In the genomic region with DNA sequence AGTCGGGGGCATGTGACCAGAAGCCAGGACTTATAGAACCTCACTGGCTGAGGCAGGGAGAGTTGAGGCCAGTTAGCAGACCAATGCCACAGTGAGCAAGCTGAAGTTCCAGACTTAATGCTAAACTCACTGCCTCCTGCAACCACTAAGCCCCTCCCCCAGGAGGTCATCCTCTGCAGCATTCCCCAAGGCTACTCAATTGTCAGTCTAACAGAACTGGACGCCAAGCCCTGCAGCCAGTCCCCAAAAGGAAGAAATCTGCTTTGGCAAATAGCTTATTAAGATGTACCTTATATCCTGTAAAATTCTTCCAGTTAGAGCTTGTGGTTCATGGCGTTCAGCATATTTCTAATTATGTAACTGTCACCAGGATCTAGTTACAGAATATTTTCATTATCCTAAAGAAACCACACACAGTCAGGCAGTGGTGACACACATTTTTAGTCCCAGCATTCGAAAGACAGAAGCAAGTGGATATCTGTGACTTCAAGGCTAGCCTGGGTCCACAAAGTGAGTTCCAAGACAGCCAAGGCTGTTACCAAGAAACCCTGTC, we compare ENCODE assay signal across 13 mouse cellular contexts. TPM values are rescaled to one million over a fixed set of nuclear protein-coding genes. Genes with fewer than 3 reads are reported as not detected.
DNase-seq lines count a peak whose midpoint lies in the region; ATAC-seq lines count a peak whose summit lies in the region.
"Had no signal": no experiment of that assay in that cellular context is flagged by ENCODE, and none has a peak within 500 bp of the region (broad histone marks: within the 10 kb centered on the region; RNA-seq: fewer than 3 reads in every experiment).

No protein-coding gene starts in this region.

- H3K4me1 ChIP-seq in embryonic facial prominence, embryonic 12.5 days = peaks cover 21% of the 10 kb centered on the region
- peaks cover 43% of the 10 kb centered on the region for H3K4me1 ChIP-seq in embryonic facial prominence, embryonic 10.5 days
- H3K4me1 ChIP-seq in neural tube, embryonic 12.5 days = peaks cover 28% of the 10 kb centered on the region
- H3K4me1 ChIP-seq in hindbrain, embryonic 12.5 days = peaks cover 36% of the 10 kb centered on the region
- peaks cover 38% of the 10 kb centered on the region for H3K4me1 ChIP-seq in neural tube, embryonic 15.5 days
- H3K4me1 ChIP-seq in liver, embryonic 11.5 days (replicated peaks; ENCODE audit: control insufficient read depth, insufficient read depth, low read length) = no peaks in the 10 kb centered on the region

- no peak for ATAC-seq in embryonic facial prominence, embryonic 12.5 days (ENCODE audit: insufficient number of reproducible peaks, insufficient read depth, low FRiP score, low TSS enrichment)
- no peak for ATAC-seq in neural tube, embryonic 12.5 days (ENCODE audit: low FRiP score, low read depth)
- no peak for ATAC-seq in hindbrain, embryonic 12.5 days (ENCODE audit: low FRiP score)
- ATAC-seq in neural tube, embryonic 15.5 days (ENCODE audit: low FRiP score) = no peak
- ATAC-seq in liver, embryonic 11.5 days (replicated peaks; ENCODE audit: low FRiP score) = no peak
- ATAC-seq: Patski had no signal

- no peak overlapping the region for H3K9ac ChIP-seq in embryonic facial prominence, embryonic 12.5 days
- no peak overlapping the region for H3K9ac ChIP-seq in neural tube, embryonic 12.5 days
- H3K9ac ChIP-seq in hindbrain, embryonic 12.5 days = no peak overlapping the region
- H3K9ac ChIP-seq in neural tube, embryonic 15.5 days (replicated peaks) = no peak overlapping the region
- no peak overlapping the region for H3K9ac ChIP-seq in liver, embryonic 11.5 days (ENCODE audit: low read depth, low read length)
- H3K9ac ChIP-seq: limb, embryonic 12.5 days had no signal

- H3K4me3 ChIP-seq in embryonic facial prominence, embryonic 12.5 days = no peak overlapping the region
- H3K4me3 ChIP-seq in embryonic facial prominence, embryonic 10.5 days = no peak overlapping the region
- H3K4me3 ChIP-seq in neural tube, embryonic 12.5 days = no peak overlapping the region
- no peak overlapping the region for H3K4me3 ChIP-seq in hindbrain, embryonic 12.5 days
- H3K4me3 ChIP-seq in neural tube, embryonic 15.5 days (replicated peaks) = no peak overlapping the region
- H3K4me3 ChIP-seq in liver, embryonic 11.5 days (ENCODE audit: low read depth, low read length) = no peak overlapping the region
- H3K4me3 ChIP-seq: limb, embryonic 12.5 days had no signal

- no peaks in the 10 kb centered on the region for H3K27me3 ChIP-seq in embryonic facial prominence, embryonic 12.5 days
- no peaks in the 10 kb centered on the region for H3K27me3 ChIP-seq in embryonic facial prominence, embryonic 10.5 days (replicated peaks; ENCODE audit: low read depth, poor library complexity, severe bottlenecking)
- no peaks in the 10 kb centered on the region for H3K27me3 ChIP-seq in neural tube, embryonic 12.5 days (replicated peaks)
- no peaks in the 10 kb centered on the region for H3K27me3 ChIP-seq in hindbrain, embryonic 12.5 days
- H3K27me3 ChIP-seq in neural tube, embryonic 15.5 days (replicated peaks) = no peaks in the 10 kb centered on the region
- no peaks in the 10 kb centered on the region for H3K27me3 ChIP-seq in liver, embryonic 11.5 days (replicated peaks; ENCODE audit: control insufficient read depth, insufficient read depth, low read length)
- H3K27me3 ChIP-seq: limb, embryonic 12.5 days; Patski had no signal

- DNase-seq in embryonic facial prominence, embryonic 10.5 days (ENCODE audit: low spot score) = no peak
- no peak for DNase-seq in neural tube, embryonic 10.5 days (ENCODE audit: extremely low spot score, low spot score)
- DNase-seq in layer of hippocampus, postnatal 14 days (ENCODE audit: low spot score in 2 of 2) = no peak
- no peak for DNase-seq in liver, embryonic 11.5 days (ENCODE audit: low spot score)

- peak overlapping the region; percentile 58 for H3K27ac ChIP-seq in embryonic facial prominence, embryonic 12.5 days
- H3K27ac ChIP-seq in embryonic facial prominence, embryonic 10.5 days (replicated peaks) = no peak overlapping the region
- 0 out of 2 replicates have a peak overlapping the region, but pooled peaks have one; percentile 57 for H3K27ac ChIP-seq in neural tube, embryonic 12.5 days
- peak overlapping the region; percentile 49 for H3K27ac ChIP-seq in hindbrain, embryonic 12.5 days
- H3K27ac ChIP-seq in neural tube, embryonic 15.5 days (replicated peaks) = peak overlapping the region; percentile 58; the same call in 1 of the 2 replicates
- no peak overlapping the region for H3K27ac ChIP-seq in liver, embryonic 11.5 days (ENCODE audit: low read depth, low read length)
- H3K27ac ChIP-seq: limb, embryonic 12.5 days had no signal

- H3K36me3 ChIP-seq in embryonic facial prominence, embryonic 12.5 days = no peaks in the 10 kb centered on the region
- no peaks in the 10 kb centered on the region for H3K36me3 ChIP-seq in embryonic facial prominence, embryonic 10.5 days (replicated peaks)
- H3K36me3 ChIP-seq in neural tube, embryonic 12.5 days = no peaks in the 10 kb centered on the region
- H3K36me3 ChIP-seq in hindbrain, embryonic 12.5 days = no peaks in the 10 kb centered on the region
- H3K36me3 ChIP-seq in neural tube, embryonic 15.5 days = no peaks in the 10 kb centered on the region
- no peaks in the 10 kb centered on the region for H3K36me3 ChIP-seq in liver, embryonic 11.5 days (ENCODE audit: control insufficient read depth, insufficient read depth, low read length)
- H3K36me3 ChIP-seq: limb, embryonic 12.5 days had no signal

- H3K9me3 ChIP-seq in embryonic facial prominence, embryonic 12.5 days = no peaks in the 10 kb centered on the region
- no peaks in the 10 kb centered on the region for H3K9me3 ChIP-seq in embryonic facial prominence, embryonic 10.5 days
- no peaks in the 10 kb centered on the region for H3K9me3 ChIP-seq in neural tube, embryonic 12.5 days
- H3K9me3 ChIP-seq in hindbrain, embryonic 12.5 days (replicated peaks) = no peaks in the 10 kb centered on the region
- no peaks in the 10 kb centered on the region for H3K9me3 ChIP-seq in neural tube, embryonic 15.5 days (replicated peaks)
- no peaks in the 10 kb centered on the region for H3K9me3 ChIP-seq in liver, embryonic 11.5 days (ENCODE audit: control insufficient read depth, low read length)
- H3K9me3 ChIP-seq: limb, embryonic 12.5 days had no signal

- no peak overlapping the region for H3K4me2 ChIP-seq in embryonic facial prominence, embryonic 12.5 days (replicated peaks)
- no peak overlapping the region for H3K4me2 ChIP-seq in neural tube, embryonic 12.5 days (replicated peaks)
- no peak overlapping the region for H3K4me2 ChIP-seq in hindbrain, embryonic 12.5 days (replicated peaks)
- no peak overlapping the region; the same call in 1 of the 2 replicates for H3K4me2 ChIP-seq in neural tube, embryonic 15.5 days
- no peak overlapping the region for H3K4me2 ChIP-seq in liver, embryonic 11.5 days
- H3K4me2 ChIP-seq: limb, embryonic 12.5 days had no signal

- 41% methylated on average over 4 of the region's 4 CpGs for WGBS in embryonic facial prominence, embryonic 12.5 days
- WGBS in embryonic facial prominence, embryonic 10.5 days = 51% methylated on average over 4 of the region's 4 CpGs
- WGBS in neural tube, embryonic 12.5 days = 60% methylated on average over 4 of the region's 4 CpGs
- 53% methylated on average over 4 of the region's 4 CpGs for WGBS in hindbrain, embryonic 12.5 days
- 56% methylated on average over 4 of the region's 4 CpGs for WGBS in neural tube, embryonic 15.5 days
- WGBS in liver, embryonic 11.5 days = 60% methylated on average over 4 of the region's 4 CpGs

RNA-seq across cellular contexts. Expression of gene Zfyve28, which starts 35.2 kb away (rescaled TPM):
- 1.5 and 2.4 TPM in 2 replicates for polyA plus RNA-seq in embryonic facial prominence, embryonic 12.5 days (2016; fragmentation: Nextera tagmentation; extraction: Ambion mirVana)
- 0.93 and 1.3 TPM in 2 replicates for polyA plus RNA-seq in embryonic facial prominence, embryonic 10.5 days (2016; fragmentation: Nextera tagmentation; extraction: Ambion mirVana)
- 4.5 and 5.2 TPM in 2 replicates for polyA plus RNA-seq in neural tube, embryonic 12.5 days (2016; fragmentation: Nextera tagmentation; extraction: Ambion mirVana)
- 2.9 and 4.1 TPM in 2 replicates for polyA plus RNA-seq in hindbrain, embryonic 12.5 days (2016; fragmentation: Nextera tagmentation; extraction: Ambion mirVana)
- 6.3 and 7.5 TPM in 2 replicates for polyA plus RNA-seq in neural tube, embryonic 15.5 days (2015; fragmentation: Nextera tagmentation; extraction: Ambion mirVana)
- total RNA-seq in layer of hippocampus, postnatal 14 days (2021) = 10 to 100 TPM; 26.4 to 26.6 TPM
- polyA plus RNA-seq in liver, embryonic 11.5 days (2014; fragmentation: Nextera tagmentation; extraction: Ambion mirVana) = 0.22 TPM in 1 of 2 replicates, not detected in the other

RNA-seq across cellular contexts. Expression of gene Cfap99, which starts 35.4 kb away (rescaled TPM):
- not detected in 2 replicates for polyA plus RNA-seq in embryonic facial prominence, embryonic 12.5 days (2016; fragmentation: Nextera tagmentation; extraction: Ambion mirVana)
- polyA plus RNA-seq in embryonic facial prominence, embryonic 10.5 days (2016; fragmentation: Nextera tagmentation; extraction: Ambion mirVana) = 0.06 TPM in 1 of 2 replicates, not detected in the other
- polyA plus RNA-seq in neural tube, embryonic 12.5 days (2016; fragmentation: Nextera tagmentation; extraction: Ambion mirVana) = not detected in 2 replicates
- 0.09 and 0.25 TPM in 2 replicates for polyA plus RNA-seq in hindbrain, embryonic 12.5 days (2016; fragmentation: Nextera tagmentation; extraction: Ambion mirVana)
- polyA plus RNA-seq in neural tube, embryonic 15.5 days (2015; fragmentation: Nextera tagmentation; extraction: Ambion mirVana) = 0.08 TPM in 1 of 2 replicates, not detected in the other
- total RNA-seq in layer of hippocampus, postnatal 14 days (2021) = under 1 TPM; 0.39 to 0.41 TPM
- not detected in 2 replicates for polyA plus RNA-seq in liver, embryonic 11.5 days (2014; fragmentation: Nextera tagmentation; extraction: Ambion mirVana)
- polyA plus RNA-seq: C2C12; large intestine, adult 2 months; limb, embryonic 12.5 days; neural tube, embryonic 11.5 days; Patski had no signal

Comparison
In these comparisons a context has a peak if more than half of its experiments do, and no peak if none do; other contexts are left out.
1. H3K27ac ChIP-seq: peak in embryonic facial prominence, embryonic 12.5 days (single experiment), neural tube, embryonic 12.5 days (single experiment), hindbrain, embryonic 12.5 days (single experiment) and neural tube, embryonic 15.5 days (single experiment); none in embryonic facial prominence, embryonic 10.5 days (single experiment) and liver, embryonic 11.5 days (single experiment).